Comparison of ENCODE assay signal across 8 mouse cellular contexts in genomic region chrX:135839397-135840391, GRCm38 (mm10). TPM values are rescaled to one million over a fixed set of nuclear protein-coding genes. Genes with fewer than 3 reads are reported as not detected.
DNase-seq lines count a peak whose midpoint lies in the region; ATAC-seq and TF ChIP-seq lines count a peak whose summit lies in the region.
"Not testable (repeated sequence)": the region's sequence is repeated elsewhere in the genome, so short reads cannot be mapped to it uniquely, and the experiment has no call there.

No protein-coding gene starts in this region.

- H3K4me2 ChIP-seq in embryonic facial prominence, embryonic 13.5 days = peak overlapping the region; percentile 66
- H3K4me2 ChIP-seq in heart, embryonic 11.5 days = peak overlapping the region; percentile 77
- peak overlapping the region; percentile 75 for H3K4me2 ChIP-seq in limb, embryonic 12.5 days

- WGBS in embryonic facial prominence, embryonic 13.5 days = 25% methylated on average over 16 of the region's 17 CpGs
- WGBS in heart, embryonic 11.5 days (ENCODE audit: insufficient replicate concordance) = 22% methylated on average over 13 of the region's 17 CpGs
- 1% methylated on average over 15 of the region's 17 CpGs for WGBS in kidney, adult 2 months
- 15% methylated on average over 17 of the region's 17 CpGs for WGBS in limb, embryonic 12.5 days

- peak overlapping the region; percentile 72 for H3K9ac ChIP-seq in embryonic facial prominence, embryonic 13.5 days
- peak overlapping the region; percentile 60 for H3K9ac ChIP-seq in heart, embryonic 11.5 days (ENCODE audit: low read depth, low read length)
- peak overlapping the region; percentile 57; the same call in 1 of the 2 replicates for H3K9ac ChIP-seq in limb, embryonic 12.5 days (replicated peaks)

- DNase-seq in A20 (ENCODE audit: low read depth, low spot score) = peak; percentile 8
- DNase-seq in adrenal gland, postnatal 36 days = peak; percentile 21 to 33
- peak; percentile 15 for DNase-seq in kidney, adult 2 months
- peak; percentile 57 for DNase-seq in mesoderm, embryonic 11.5 days (ENCODE audit: low read depth, low spot score)
- peak; percentile 40 for DNase-seq in right cerebral cortex, postnatal 25 days

- not testable (repeated sequence) for H3K27ac ChIP-seq in embryonic facial prominence, embryonic 13.5 days; heart, embryonic 11.5 days (ENCODE audit: low read depth, low read length); kidney, adult 2 months (ENCODE audit: insufficient read depth, low read depth, low read length); limb, embryonic 12.5 days

- H3K9me3 ChIP-seq in embryonic facial prominence, embryonic 13.5 days; heart, embryonic 11.5 days (replicated peaks; ENCODE audit: control insufficient read depth, low read length); limb, embryonic 12.5 days: not testable (repeated sequence)

- H3K4me1 ChIP-seq in embryonic facial prominence, embryonic 13.5 days; heart, embryonic 11.5 days (ENCODE audit: control insufficient read depth, insufficient read depth, low read length); kidney, adult 2 months (ENCODE audit: control insufficient read depth, insufficient read depth, low read length); limb, embryonic 12.5 days (replicated peaks): not testable (repeated sequence)

- 0 out of 2 replicates have a peak, but pooled peaks have one; percentile 12 for ATAC-seq in embryonic facial prominence, embryonic 13.5 days (ENCODE audit: insufficient number of reproducible peaks, insufficient read depth, low FRiP score, low TSS enrichment, low read depth)
- ATAC-seq in heart, embryonic 11.5 days (replicated peaks; ENCODE audit: insufficient number of reproducible peaks, low FRiP score, low TSS enrichment) = not testable (repeated sequence)
- peak; percentile 10; the same call in 1 of the 2 replicates for ATAC-seq in limb, embryonic 12.5 days (ENCODE audit: insufficient number of reproducible peaks, insufficient read depth, low FRiP score, low TSS enrichment, low read depth)

- not testable (repeated sequence) for TF ChIP-seq POLR2A in kidney, adult 2 months (IDR thresholded peaks at IDR 0.05; ENCODE audit: low read depth, low read length)

- peaks cover 11% of the 10 kb centered on the region for H3K27me3 ChIP-seq in embryonic facial prominence, embryonic 13.5 days
- not testable (repeated sequence) for H3K27me3 ChIP-seq in heart, embryonic 11.5 days (ENCODE audit: control insufficient read depth, insufficient read depth, low read length); kidney, adult 2 months (replicated peaks; ENCODE audit: control insufficient read depth, insufficient read depth, low read length); limb, embryonic 12.5 days

- H3K36me3 ChIP-seq in embryonic facial prominence, embryonic 13.5 days; heart, embryonic 11.5 days (ENCODE audit: control insufficient read depth, insufficient read depth, low read length); kidney, adult 2 months (ENCODE audit: control insufficient read depth, insufficient read depth, low read length); limb, embryonic 12.5 days: not testable (repeated sequence)

- peak overlapping the region; percentile 53 for H3K4me3 ChIP-seq in embryonic facial prominence, embryonic 13.5 days
- H3K4me3 ChIP-seq in heart, embryonic 11.5 days (ENCODE audit: low read depth, low read length) = peak overlapping the region; percentile 48
- peak overlapping the region; percentile 43 for H3K4me3 ChIP-seq in kidney, adult 2 months (ENCODE audit: insufficient read depth, low read depth, low read length)
- peak overlapping the region; percentile 52 for H3K4me3 ChIP-seq in limb, embryonic 12.5 days (replicated peaks)

- TF ChIP-seq CTCF in kidney, adult 2 months (conservative IDR thresholded peaks at IDR 0.05; ENCODE audit: insufficient read depth, insufficient read length, low read depth, low read length) = 0 out of 2 replicates have a peak, but pooled peaks have one; percentile 22

RNA-seq across cellular contexts. Expression of gene Gprasp2, which starts 0.9 kb away (rescaled TPM):
- 10 to 100 TPM; 20.6 to 22.5 TPM for total RNA-seq in adrenal gland, postnatal 36 days (2021)
- 46.5 and 50.1 TPM in 2 replicates for polyA plus RNA-seq in embryonic facial prominence, embryonic 13.5 days (2015; fragmentation: Nextera tagmentation; extraction: Ambion mirVana)
- polyA plus RNA-seq in heart, embryonic 11.5 days (2014; fragmentation: Nextera tagmentation; extraction: Ambion mirVana) = 14.3 and 20.1 TPM in 2 replicates
- 1.3 and 1.7 TPM in 2 replicates for polyA plus RNA-seq in kidney, adult 2 months (2012; rRNA removed)
- polyA plus RNA-seq in limb, embryonic 12.5 days (2016; fragmentation: Nextera tagmentation; extraction: Ambion mirVana) = 55.2 and 55.9 TPM in 2 replicates

RNA-seq across cellular contexts. Expression of gene Bhlhb9, which starts 42.3 kb away (rescaled TPM):
- 10 to 100 TPM; 16.9 to 18.2 TPM for total RNA-seq in adrenal gland, postnatal 36 days (2021)
- polyA plus RNA-seq in embryonic facial prominence, embryonic 13.5 days (2015; fragmentation: Nextera tagmentation; extraction: Ambion mirVana) = 66.0 and 67.2 TPM in 2 replicates
- polyA plus RNA-seq in heart, embryonic 11.5 days (2014; fragmentation: Nextera tagmentation; extraction: Ambion mirVana) = 60.0 and 68.4 TPM in 2 replicates
- polyA plus RNA-seq in kidney, adult 2 months (2012; rRNA removed) = 2.2 and 3.3 TPM in 2 replicates
- 70.4 and 74.2 TPM in 2 replicates for polyA plus RNA-seq in limb, embryonic 12.5 days (2016; fragmentation: Nextera tagmentation; extraction: Ambion mirVana)

Comparison
In these comparisons a context has a peak if more than half of its experiments do, and no peak if none do; other contexts are left out.
1. RNA of gene Bhlhb9, which starts 42.3 kb away (polyA plus RNA-seq): 70.4 to 74.2 TPM in limb, embryonic 12.5 days, 66.0 to 67.2 TPM in embryonic facial prominence, embryonic 13.5 days and 60.0 to 68.4 TPM in heart, embryonic 11.5 days; 2.2 to 3.3 TPM in kidney, adult 2 months; every median in the first group is over 10 times any median in the second.
2. Peak in every context shown above with its lines, with median percentiles within 50 percentile points of each other: DNase-seq, H3K4me2 ChIP-seq, H3K4me3 ChIP-seq and H3K9ac ChIP-seq.